Mouse (Mus musculus): Measurements from ENCODE around the gene Zfp638.
A peak's percentile ranks its signal among the peaks of the same experiment; 100 is the strongest.
"Not testable (repeated sequence)": the region's sequence is repeated elsewhere in the genome, so short reads cannot be mapped to it uniquely, and the experiment has no call there.

Zfp638 gene

DNA sequence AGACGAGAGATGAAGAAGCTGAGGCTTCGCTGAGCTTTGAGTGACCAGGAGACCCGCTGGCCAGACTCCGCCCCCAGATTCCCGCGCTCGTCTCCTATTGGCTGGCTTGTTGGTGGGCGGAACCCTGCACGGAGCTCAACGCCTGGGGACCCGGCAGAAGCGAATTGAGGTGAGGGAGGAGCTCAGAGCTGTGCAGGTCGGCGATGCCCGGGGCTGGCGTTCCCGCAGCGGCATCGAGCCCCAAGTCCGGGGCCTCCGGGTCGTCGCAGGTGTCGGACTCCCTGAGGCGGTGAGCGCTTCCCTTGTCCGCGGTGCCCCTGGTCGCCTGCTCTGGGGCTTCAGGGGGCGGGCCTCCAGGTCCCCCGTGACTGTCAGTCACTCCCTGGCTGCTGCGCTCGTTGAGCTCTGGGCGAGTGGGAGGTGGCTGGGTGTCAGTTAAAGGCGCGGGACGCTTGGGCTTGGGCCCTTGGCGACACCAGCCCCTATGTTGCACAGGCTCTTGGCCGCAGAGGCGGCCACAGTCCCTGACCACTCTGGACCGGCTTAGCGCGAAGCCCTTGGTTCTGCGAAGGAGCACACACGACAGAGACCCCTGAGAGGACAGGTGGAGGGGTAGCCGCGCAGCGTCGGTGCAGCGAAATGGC lies at the start of gene Zfp638:
Zfp638 (plus strand) TSS at position 156 of the 644 bp plus-strand sequence.
- DNase-seq, result peak; percentile 95

DNA sequence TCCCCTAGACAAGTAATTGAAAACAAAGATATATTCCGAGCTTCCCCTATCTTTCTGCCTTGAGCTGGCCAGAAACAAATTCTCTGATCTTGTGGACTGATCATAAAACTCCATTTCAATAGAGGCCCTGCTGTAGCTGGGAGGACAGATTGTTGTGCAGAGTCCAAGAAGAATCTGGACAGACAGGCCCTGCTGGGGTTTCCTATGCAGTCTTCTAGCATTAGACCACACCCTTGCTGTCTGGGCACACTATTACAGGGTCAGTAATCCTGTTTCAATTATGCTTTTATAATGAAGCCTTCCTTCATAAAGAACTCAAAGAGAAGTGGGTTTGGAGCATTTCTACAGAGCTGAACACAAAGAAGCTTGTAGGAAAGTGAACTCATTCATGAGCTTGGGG lies 47.9 kb upstream of the Zfp638 start:
- no peak for DNase-seq

- no peak for DNase-seq
Observed at GRCm38 (mm10) chr6:83820727-83821515, 46.0 kb upstream of the Zfp638 start.

GRCm38 (mm10) chr6:83821856-83822255 lies 45.1 kb upstream of the Zfp638 start:
- DNase-seq, result no peak

- DNase-seq, result no peak
Observed at GRCm38 (mm10) chr6:83830941-83831605, 35.8 kb upstream of the Zfp638 start.

GRCm38 (mm10) chr6:83831606-83832123 lies 35.2 kb upstream of the Zfp638 start, which contains the start of gene Paip2b:
Gene Paip2b (minus strand): TSS chr6:83831741.
- peak; percentile 98 for DNase-seq

DNA sequence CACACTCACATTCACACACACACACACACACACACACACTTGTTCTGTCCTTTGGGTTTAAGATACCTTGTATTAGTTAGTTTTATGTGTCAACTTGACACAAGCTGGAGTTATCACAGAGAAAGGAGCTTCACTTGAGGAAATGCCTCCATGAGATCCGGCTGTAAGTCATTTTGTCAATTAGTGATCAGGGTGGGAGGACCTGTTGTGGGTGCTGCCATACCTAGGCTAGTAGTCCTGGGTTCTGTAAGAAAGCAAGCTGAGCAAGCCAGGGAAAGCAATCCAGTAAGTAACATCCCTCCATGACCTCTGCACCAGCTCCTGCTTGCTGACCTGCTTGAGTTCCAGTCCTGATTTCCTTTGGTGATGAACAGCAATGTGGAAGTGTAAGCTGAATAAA lies 34.5 kb upstream of the Zfp638 start:
- DNase-seq, result not testable (repeated sequence)

- no peak for DNase-seq
Observed at GRCm38 (mm10) chr6:83836826-83837225, 30.1 kb upstream of the Zfp638 start.

- DNase-seq, result no peak
Observed at GRCm38 (mm10) chr6:83838046-83838445, 28.9 kb upstream of the Zfp638 start.

- no peak for DNase-seq
Observed at GRCm38 (mm10) chr6:83840086-83840485, 26.8 kb upstream of the Zfp638 start.

- no peak for DNase-seq
Observed at GRCm38 (mm10) chr6:83844913-83845312, 22.0 kb upstream of the Zfp638 start.

- no peak for DNase-seq
Observed at GRCm38 (mm10) chr6:83846141-83846540, 20.8 kb upstream of the Zfp638 start.

GRCm38 (mm10) chr6:83849446-83849845 lies 17.5 kb upstream of the Zfp638 start:
- DNase-seq, result no peak

GRCm38 (mm10) chr6:83857476-83857875 lies 9.4 kb upstream of the Zfp638 start:
- DNase-seq, result no peak

- no peak for DNase-seq
Observed at GRCm38 (mm10) chr6:83860033-83860432, 6.9 kb upstream of the Zfp638 start.

GRCm38 (mm10) chr6:83863538-83863937 lies 3.4 kb upstream of the Zfp638 start:
- no peak for DNase-seq

GRCm38 (mm10) chr6:83866423-83866822 lies 486 bp upstream of the Zfp638 start:
- peak; percentile 20 for DNase-seq

- DNase-seq, result peak; percentile 62
Observed at GRCm38 (mm10) chr6:83867598-83868585, 983 bp downstream of the Zfp638 start.

GRCm38 (mm10) chr6:83879815-83880214 lies 12.9 kb downstream of the Zfp638 start:
- peak; percentile 67 for DNase-seq

GRCm38 (mm10) chr6:83886789-83887188 lies 19.9 kb downstream of the Zfp638 start:
- no peak for DNase-seq

- DNase-seq, result no peak
Observed at GRCm38 (mm10) chr6:83888802-83889201, 21.9 kb downstream of the Zfp638 start.
